Mouse (Mus musculus) spleen, adult 2 months (tissue): ENCODE results near the gene Inpp5e.

Source experiments
- CTCF ChIP-seq: fragments of 200-500 bp; IDR thresholded peaks from 2 replicates; pipeline ENCODE4 v1.5.1; 2011; ENCODE audit warnings: mild to moderate bottlenecking, inconsistent platforms; ENCODE audit not compliant: insufficient read depth, insufficient read length, insufficient replicate concordance; ENCODE audit errors: extremely low read depth
- POLR2A ChIP-seq: fragments of 200-500 bp; IDR thresholded peaks from 2 replicates; pipeline ENCODE4 v1.6.1; 2011; ENCODE audit warnings: low read depth, low read length, inconsistent platforms

GRCm38 (mm10) chr2:26447451-26447850, 38.4 kb upstream of the Inpp5e start:
- TF ChIP-seq POLR2A (no peak), CTCF (no peak)
